Mouse (Mus musculus): ENCODE data around the gene Slc35b2. TPM values are rescaled to one million over a fixed set of nuclear protein-coding genes. Genes with fewer than 3 reads are reported as not detected.

The Slc35b2 gene
- total RNA-seq, 2 experiments from 2014 or later = 44.4 to 52.7 TPM

- DNase-seq (ENCODE audit: low spot score in 2 of 2) = no peak
Observed at GRCm38 (mm10) chr17:45563216-45563615, 458 bp upstream of the Slc35b2 start.

DNA sequence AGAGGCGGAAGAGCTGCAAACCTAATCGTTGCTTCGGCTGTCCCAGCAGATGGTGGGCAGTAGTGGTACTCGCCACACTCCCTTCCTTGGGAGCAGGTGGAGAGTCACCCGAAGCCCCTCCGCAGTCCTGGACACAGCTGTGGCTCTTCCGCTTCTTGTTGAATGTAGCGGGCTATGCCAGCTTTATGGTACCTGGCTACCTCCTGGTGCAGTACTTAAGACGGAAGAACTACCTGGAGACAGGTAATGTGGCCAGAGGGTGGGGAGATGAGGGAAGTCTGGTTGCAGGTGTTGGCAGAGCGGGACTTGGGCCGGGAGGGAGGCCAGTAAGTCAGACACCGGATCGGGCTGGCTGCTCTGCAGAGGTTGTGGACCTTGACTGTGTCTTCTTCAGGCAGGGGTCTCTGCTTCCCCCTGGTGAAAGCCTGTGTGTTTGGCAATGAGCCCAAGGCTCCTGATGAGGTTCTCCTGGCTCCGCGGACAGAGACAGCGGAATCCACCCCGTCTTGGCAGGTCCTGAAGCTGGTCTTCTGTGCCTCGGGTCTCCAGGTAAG lies 934 bp downstream of the Slc35b2 start:
- DNase-seq (ENCODE audit: low spot score in 2 of 2) = no peak

- DNase-seq (ENCODE audit: low spot score in 2 of 2) = no peak
Observed at GRCm38 (mm10) chr17:45565103-45565502, 1.4 kb downstream of the Slc35b2 start.

DNA sequence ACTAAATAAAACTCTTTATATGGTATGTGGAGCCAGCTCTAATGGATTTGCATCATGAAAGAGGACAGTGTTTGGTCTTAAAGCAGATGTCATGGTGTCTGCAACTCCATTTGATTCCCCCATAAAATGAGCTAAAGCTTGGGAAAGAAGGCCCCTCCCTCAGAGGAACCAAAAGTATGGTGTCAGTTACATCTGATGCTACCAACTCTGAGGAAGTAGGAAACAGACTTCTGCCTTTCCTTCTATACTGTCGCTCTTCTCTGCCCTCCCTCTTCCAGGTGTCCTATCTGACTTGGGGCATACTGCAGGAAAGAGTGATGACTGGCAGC lies 2.3 kb downstream of the Slc35b2 start:
- no peak for DNase-seq (ENCODE audit: low spot score in 2 of 2)

- no peak for DNase-seq (ENCODE audit: low spot score in 2 of 2)
Observed at GRCm38 (mm10) chr17:45566360-45567161, 2.9 kb downstream of the Slc35b2 start.

- DNase-seq (ENCODE audit: low spot score in 2 of 2) = no peak
Observed at GRCm38 (mm10) chr17:45567162-45567601, 3.5 kb downstream of the Slc35b2 start.

DNA sequence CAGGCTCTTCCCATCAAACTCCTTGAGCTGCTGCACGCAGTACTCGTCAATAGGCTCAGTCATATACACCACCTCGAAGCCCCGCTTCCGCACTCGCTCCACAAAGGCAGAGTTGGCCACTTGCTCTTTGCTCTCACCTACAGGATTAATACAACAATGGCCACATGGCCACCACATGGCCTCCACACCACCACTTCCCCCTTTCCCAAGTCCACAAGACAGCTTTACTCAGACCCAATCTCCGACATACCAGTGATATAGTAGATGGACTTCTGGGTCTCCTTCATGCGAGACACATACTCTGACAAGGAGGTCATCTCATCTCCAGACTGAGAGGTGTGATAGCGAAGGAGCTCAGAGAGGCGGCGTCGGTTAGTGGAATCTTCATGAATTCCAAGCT lies 5.3 kb downstream of the Slc35b2 start:
- DNase-seq (ENCODE audit: low spot score in 2 of 2) = no peak

DNA sequence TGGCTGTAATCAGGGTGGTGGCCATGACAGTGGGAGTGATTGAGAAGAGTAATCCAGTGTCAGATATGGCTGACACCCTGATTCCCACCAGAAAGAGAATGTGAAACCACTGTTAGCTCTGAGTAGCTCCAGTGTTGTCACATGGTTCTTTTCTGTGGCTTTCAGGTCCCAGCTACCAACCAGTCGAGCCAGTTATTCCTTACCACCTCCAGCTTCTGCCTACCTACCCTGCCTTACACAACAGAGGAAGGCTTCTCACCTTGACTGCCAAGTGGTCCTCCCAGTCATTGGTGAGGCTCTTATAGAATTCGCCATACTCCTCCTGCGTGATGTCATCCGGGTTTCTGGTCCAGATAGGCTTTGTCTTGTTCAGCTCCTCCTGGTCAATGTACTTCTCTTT lies 6.3 kb downstream of the Slc35b2 start:
- no peak for DNase-seq (ENCODE audit: low spot score in 2 of 2)

- peak; percentile 65 to 84 for DNase-seq (ENCODE audit: low spot score in 2 of 2)
Observed at GRCm38 (mm10) chr17:45572103-45573086, 8.7 kb downstream of the Slc35b2 start.

DNA sequence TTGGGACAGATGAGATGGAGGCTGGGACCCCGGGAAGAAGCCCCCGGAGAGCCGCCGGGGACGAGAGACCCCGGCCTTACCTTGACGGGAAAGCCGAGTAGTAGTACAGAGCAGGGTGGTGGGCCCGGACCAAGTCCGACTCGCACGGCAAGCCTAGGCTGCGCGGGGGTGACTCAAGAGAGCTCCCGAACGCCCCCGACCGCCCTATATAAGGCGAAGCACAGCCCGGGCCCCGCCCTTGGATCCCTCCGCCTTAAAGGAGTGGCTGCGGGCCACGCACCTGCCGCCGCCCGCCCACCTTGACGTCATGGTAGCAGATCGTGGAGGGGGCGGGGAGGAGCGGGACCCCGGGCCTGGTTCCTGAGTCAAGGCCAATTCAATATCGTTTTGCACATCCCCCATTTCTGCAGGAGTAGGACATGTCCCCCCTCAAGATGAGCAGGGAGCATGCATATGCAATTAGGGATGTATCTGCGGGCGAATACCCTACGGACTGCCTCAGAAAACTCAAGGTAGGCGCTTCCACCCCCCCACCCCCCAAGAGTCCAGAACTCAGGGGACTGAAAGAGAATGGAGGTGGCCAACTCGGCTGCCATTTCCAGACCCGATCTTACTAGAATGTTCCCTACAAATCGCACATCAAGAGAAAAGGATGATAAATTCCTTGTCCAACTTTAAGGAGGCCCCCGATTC lies 9.6 kb downstream of the Slc35b2 start, which contains the start of gene Hsp90ab1:
Hsp90ab1 (minus strand) TSS at position 185 of the 693 bp plus-strand sequence.
- DNase-seq (ENCODE audit: low spot score in 2 of 2) = peak; percentile 99

GRCm38 (mm10) chr17:45573780-45574123 lies 10.1 kb downstream of the Slc35b2 start:
- DNase-seq (ENCODE audit: low spot score in 2 of 2) = peak; percentile 89 to 96

GRCm38 (mm10) chr17:45574129-45574761 lies 10.6 kb downstream of the Slc35b2 start:
- DNase-seq (ENCODE audit: low spot score in 2 of 2) = peak in 1 of 2 experiments; percentile 63

- DNase-seq (ENCODE audit: low spot score in 2 of 2) = no peak
Observed at GRCm38 (mm10) chr17:45575123-45575897, 11.6 kb downstream of the Slc35b2 start.

- no peak for DNase-seq (ENCODE audit: low spot score in 2 of 2)
Observed at GRCm38 (mm10) chr17:45578242-45578641, 14.6 kb downstream of the Slc35b2 start.

GRCm38 (mm10) chr17:45578843-45579242 lies 15.2 kb downstream of the Slc35b2 start:
- no peak for DNase-seq (ENCODE audit: low spot score in 2 of 2)

- no peak for DNase-seq (ENCODE audit: low spot score in 2 of 2)
Observed at GRCm38 (mm10) chr17:45579554-45579953, 15.9 kb downstream of the Slc35b2 start.

DNA sequence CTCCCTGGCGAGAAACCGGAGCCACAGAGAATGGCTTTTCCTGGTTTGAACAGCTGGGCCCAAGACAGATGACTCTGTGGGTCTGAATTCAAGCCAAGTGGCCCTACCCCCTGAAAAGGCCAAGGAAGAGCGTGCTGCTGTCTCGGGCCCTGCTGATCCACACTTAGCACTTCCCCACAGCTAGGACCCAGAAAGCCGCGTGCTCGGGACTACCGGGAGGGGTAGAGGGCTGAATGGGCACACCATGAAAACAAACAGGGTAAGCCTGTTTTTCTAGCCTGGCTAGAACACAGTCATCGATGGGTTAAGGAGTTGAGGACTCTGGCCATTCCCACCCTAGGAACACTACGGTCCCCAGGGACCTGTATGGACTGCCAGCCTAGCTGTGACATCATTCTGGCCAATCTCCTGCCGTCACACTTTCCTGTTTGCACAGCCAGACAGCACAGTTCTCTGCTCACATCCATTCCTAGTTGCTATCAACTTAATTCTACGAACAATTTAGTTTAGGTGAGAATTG lies 17.3 kb downstream of the Slc35b2 start:
- no peak for DNase-seq (ENCODE audit: low spot score in 2 of 2)

- peak; percentile 60 to 74 for DNase-seq (ENCODE audit: low spot score in 2 of 2)
Observed at GRCm38 (mm10) chr17:45581567-45581983, 17.9 kb downstream of the Slc35b2 start.

- DNase-seq (ENCODE audit: low spot score in 2 of 2) = no peak
Observed at GRCm38 (mm10) chr17:45582188-45582587, 18.5 kb downstream of the Slc35b2 start.

Measured in gastrocnemius, postnatal 4 days (tissue).